Mouse (Mus musculus) forebrain, postnatal 0 days (tissue): ENCODE measurements around the gene Tab3. TPM values are rescaled to one million over a fixed set of nuclear protein-coding genes. Genes with fewer than 3 reads are reported as not detected.
A peak's percentile ranks its signal among the peaks of the same experiment; 100 is the strongest.

Experiments
- ATAC-seq: fragments of 200-750 bp; cut with Nextera tagmentation; 2 replicates; pipeline ENCODE4 v1.8.0; 2017; ENCODE audit warnings: mild to moderate bottlenecking, moderate library complexity
- DNase-seq: peaks from one replicate; pipeline ENCODE4 v3.0.0-alpha.2; 2015
- H3K27ac ChIP-seq: fragments of 300-500 bp; sonication (generic); 2 replicates; pipeline ENCODE4 v1.5.1; 2014; ENCODE audit warnings: low read depth, mild to moderate bottlenecking, antibody characterized with exemption, low read length, moderate library complexity, mixed read lengths
- H3K27me3 ChIP-seq: fragments of 300-500 bp; sonication (generic); 2 replicates; pipeline ENCODE4 v1.6.1; 2014; ENCODE audit warnings: mild to moderate bottlenecking, low read length, mixed read lengths; ENCODE audit not compliant: insufficient read depth
- H3K36me3 ChIP-seq: fragments of 300-500 bp; sonication (generic); 2 replicates; pipeline ENCODE4 v1.6.1; 2014; ENCODE audit warnings: mild to moderate bottlenecking, moderate library complexity; ENCODE audit not compliant: insufficient read depth
- H3K4me1 ChIP-seq: fragments of 300-500 bp; sonication (generic); 2 replicates; pipeline ENCODE4 v1.6.1; 2014; ENCODE audit warnings: antibody characterized with exemption; ENCODE audit not compliant: insufficient read depth
- H3K4me2 ChIP-seq: fragments of 300-500 bp; sonication (generic); 2 replicates; pipeline ENCODE4 v1.6.1; 2014; ENCODE audit warnings: low read depth, mild to moderate bottlenecking, moderate library complexity
- H3K4me3 ChIP-seq: fragments of 300-500 bp; sonication (generic); 2 replicates; pipeline ENCODE4 v1.5.1; 2014; ENCODE audit warnings: low read depth, low read length, mixed read lengths
- H3K9ac ChIP-seq: fragments of 300-500 bp; sonication (generic); 2 replicates; pipeline ENCODE4 v1.6.1; 2014; ENCODE audit warnings: mild to moderate bottlenecking
- H3K9me3 ChIP-seq: fragments of 300-500 bp; sonication (generic); 2 replicates; pipeline ENCODE4 v1.6.1; 2016; ENCODE audit warnings: low read length
- CTCF ChIP-seq: sonication (generic); IDR thresholded peaks from 2 replicates; pipeline ENCODE4 v1.5.1; 2016; ENCODE audit warnings: antibody characterized with exemption, control low read depth, low read depth
- WGBS: fragments of 180-500 bp; shearing (Covaris S2); extraction: QIAGEN DNeasy Blood & Tissue Kit; methylation state at CpG from one replicate; pipeline ENCODE4 v1.1.7; 2014; 5-methylcytosine and 5-hydroxymethylcytosine counted together
- polyA plus RNA-seq: library from polyadenylated mRNA; unstranded; fragments of >200 nt; fragmentation: Nextera tagmentation; extraction: Ambion mirVana; gene quantifications from 2 replicates; pipeline ENCODE4 v1.2.1, GENCODE M21; 2015
- total RNA-seq: library from RNA; depleted of rRNA; stranded (reverse); fragments of >200 nt; gene quantifications from 2 replicates; pipeline ENCODE4 v1.2.3, GENCODE M21; 2014; rRNA removed

The Tab3 gene
- total RNA-seq (24.5 and 40.5 TPM in 2 replicates), polyA plus RNA-seq (5.7 and 6.2 TPM in 2 replicates)

GRCm38 (mm10) chrX:85573532-85574181, at the start of gene Tab3:
Tab3 (plus strand) TSS chrX:85574022.
- Histone ChIP-seq H3K4me3 (peak within 1 kb of the TSS; percentile 62), H3K4me1 (no peaks in the 10 kb centered on the region), H3K9me3 (no peaks in the 10 kb centered on the region), H3K4me2 (peak within 1 kb of the TSS; percentile 56), H3K9ac (peak within 1 kb of the TSS; percentile 76), H3K27ac (peak within 1 kb of the TSS; percentile 66), H3K36me3 (no peaks in the 10 kb centered on the region), H3K27me3 (no peaks in the 10 kb centered on the region)
- ATAC-seq (peak; percentile 99), DNase-seq (peak; percentile 94)
- 34% methylated on average over 54 of the region's 64 CpGs for WGBS
- TF ChIP-seq CTCF: no peak

- H3K9me3 ChIP-seq: no peaks in the 10 kb centered on the region
- H3K4me1 ChIP-seq: no peaks in the 10 kb centered on the region
- no peak for TF ChIP-seq CTCF
- no peaks in the 10 kb centered on the region for H3K27me3 ChIP-seq
- H3K27ac ChIP-seq: no peak overlapping the region
- DNase-seq (no peak), ATAC-seq (no peak)
- H3K36me3 ChIP-seq: no peaks in the 10 kb centered on the region
- no peak overlapping the region for H3K4me3 ChIP-seq
- 75% methylated on average over 1 of the region's 1 CpGs for WGBS
- H3K9ac ChIP-seq: no peak overlapping the region
- H3K4me2 ChIP-seq: no peak overlapping the region
Observed at GRCm38 (mm10) chrX:85525545-85525944, 48.3 kb upstream of the Tab3 start.

GRCm38 (mm10) chrX:85526263-85527019, 47.4 kb upstream of the Tab3 start:
- DNase-seq (no peak), ATAC-seq (no peak)
- Histone ChIP-seq H3K9ac (no peak overlapping the region), H3K27ac (no peak overlapping the region), H3K27me3 (no peaks in the 10 kb centered on the region), H3K4me2 (no peak overlapping the region), H3K36me3 (no peaks in the 10 kb centered on the region), H3K4me1 (no peaks in the 10 kb centered on the region), H3K4me3 (no peak overlapping the region), H3K9me3 (no peaks in the 10 kb centered on the region)
- WGBS: 79% methylated on average over 5 of the region's 5 CpGs
- no peak for TF ChIP-seq CTCF

- Histone ChIP-seq H3K9ac (no peak overlapping the region), H3K4me1 (no peaks in the 10 kb centered on the region), H3K36me3 (no peaks in the 10 kb centered on the region), H3K27ac (no peak overlapping the region), H3K4me3 (no peak overlapping the region), H3K27me3 (no peaks in the 10 kb centered on the region), H3K4me2 (no peak overlapping the region), H3K9me3 (no peaks in the 10 kb centered on the region)
- ATAC-seq (no peak), DNase-seq (no peak)
- 87% methylated on average over 2 of the region's 2 CpGs for whole genome bisulfite sequencing
- TF ChIP-seq CTCF: no peak
Observed at GRCm38 (mm10) chrX:85558931-85559330, 14.9 kb upstream of the Tab3 start.

- no peak overlapping the region for H3K9ac ChIP-seq
- no peak overlapping the region for H3K27ac ChIP-seq
- no peak overlapping the region for H3K4me3 ChIP-seq
- H3K4me2 ChIP-seq: no peak overlapping the region
- WGBS: 73% methylated on average over 4 of the region's 4 CpGs
- no peaks in the 10 kb centered on the region for H3K27me3 ChIP-seq
- no peak for TF ChIP-seq CTCF
- no peaks in the 10 kb centered on the region for H3K36me3 ChIP-seq
- ATAC-seq (no peak), DNase-seq (no peak)
- H3K4me1 ChIP-seq: no peaks in the 10 kb centered on the region
- no peaks in the 10 kb centered on the region for H3K9me3 ChIP-seq
Observed at GRCm38 (mm10) chrX:85566256-85566655, 7.6 kb upstream of the Tab3 start.

- WGBS: 33% methylated on average over 33 of the region's 34 CpGs
- TF ChIP-seq CTCF: no peak
- H3K9ac ChIP-seq: peak overlapping the region; percentile 76
- peak overlapping the region; percentile 66; the same call in 1 of the 2 replicates for H3K27ac ChIP-seq
- H3K27me3 ChIP-seq: no peaks in the 10 kb centered on the region
- H3K36me3 ChIP-seq: no peaks in the 10 kb centered on the region
- DNase-seq (peak; percentile 19), ATAC-seq (peak; percentile 69)
- H3K9me3 ChIP-seq: no peaks in the 10 kb centered on the region
- H3K4me3 ChIP-seq: peak overlapping the region; percentile 62
- no peaks in the 10 kb centered on the region for H3K4me1 ChIP-seq
- H3K4me2 ChIP-seq: peak overlapping the region; percentile 56
Observed at GRCm38 (mm10) chrX:85574182-85574541, 340 bp downstream of the Tab3 start.

GRCm38 (mm10) chrX:85576310-85576709, 2.5 kb downstream of the Tab3 start:
- DNase-seq: no peak
- Histone ChIP-seq H3K4me3 (no peak overlapping the region), H3K9ac (no peak overlapping the region), H3K27ac (no peak overlapping the region), H3K4me2 (no peak overlapping the region), H3K36me3 (no peaks in the 10 kb centered on the region), H3K27me3 (no peaks in the 10 kb centered on the region), H3K9me3 (no peaks in the 10 kb centered on the region), H3K4me1 (no peaks in the 10 kb centered on the region)
- 78% methylated on average over 6 of the region's 6 CpGs for WGBS
- ATAC-seq: no peak
- TF ChIP-seq CTCF: no peak
